Mouse (Mus musculus) heart, adult 2 months (tissue): ENCODE measurements at regions not wholly inside any gene's neighbourhood (a gene's known extent, or its start where the extent isn't known, plus 50 kb on each side); places are given as distances from the start of the nearest gene placed in this dataset.

Source experiments
- CTCF ChIP-seq: fragments of 200-600 bp; IDR thresholded peaks from 2 replicates; pipeline ENCODE4 v1.8.1; 2022; ENCODE audit warnings: antibody characterized with exemption, mild to moderate bottlenecking, moderate library complexity
- EP300 ChIP-seq: fragments of 200-500 bp; IDR thresholded peaks from 2 replicates; pipeline ENCODE4 v1.6.1; 2011; ENCODE audit warnings: low read depth, low read length, control low read depth; ENCODE audit not compliant: insufficient read depth
- POLR2A ChIP-seq: fragments of 200-500 bp; IDR thresholded peaks from 2 replicates; pipeline ENCODE4 v1.6.1; 2011; ENCODE audit warnings: mild to moderate bottlenecking, low read depth, low read length, control low read depth; ENCODE audit not compliant: insufficient read depth

DNA sequence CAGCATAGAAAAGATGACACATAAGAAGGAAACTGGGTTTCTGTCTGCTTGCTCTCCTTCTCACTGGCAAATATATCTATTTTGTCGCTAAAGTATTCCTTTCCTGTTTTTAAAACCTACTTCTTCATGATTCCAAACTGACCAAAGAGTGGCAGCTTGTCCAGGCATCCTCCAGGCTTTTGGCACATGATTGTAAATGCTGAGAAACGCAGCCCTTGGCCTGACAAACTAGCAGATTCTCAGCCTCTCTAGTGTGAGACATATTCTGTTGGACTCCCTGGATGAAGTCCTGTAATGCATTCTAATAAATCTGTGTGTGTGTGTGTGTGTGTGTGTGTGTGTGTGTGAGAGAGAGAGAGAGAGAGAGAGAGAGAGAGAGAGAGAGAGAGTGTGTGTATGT, 642.7 kb upstream of the Kcnd2 start:
- TF ChIP-seq CTCF: no peak
- TF ChIP-seq EP300: no peak
- no peak for TF ChIP-seq POLR2A
